Mouse (Mus musculus) yolk sac, embryonic 10.5 days (tissue): ENCODE results near the gene Mmrn2.
"Not testable (repeated sequence)": the region's sequence is repeated elsewhere in the genome, so short reads cannot be mapped to it uniquely, and the experiment has no call there.

Source experiments
- DNase-seq: peaks from one replicate; pipeline ENCODE4 v3.0.0-alpha.2; 2017; ENCODE audit warnings: low spot score

The Mmrn2 gene

GRCm38 (mm10) chr14:34402871-34403270 lies 27.6 kb downstream of the Mmrn2 start:
- no peak for DNase-seq

GRCm38 (mm10) chr14:34403424-34403823 lies 28.2 kb downstream of the Mmrn2 start:
- DNase-seq: no peak

- DNase-seq: no peak
Observed at GRCm38 (mm10) chr14:34410716-34411115, 35.5 kb downstream of the Mmrn2 start.

GRCm38 (mm10) chr14:34412164-34412896 lies 37.1 kb downstream of the Mmrn2 start:
- DNase-seq: no peak

GRCm38 (mm10) chr14:34416946-34417345 lies 41.7 kb downstream of the Mmrn2 start:
- not testable (repeated sequence) for DNase-seq

GRCm38 (mm10) chr14:34417501-34417900 lies 42.2 kb downstream of the Mmrn2 start:
- no peak for DNase-seq

GRCm38 (mm10) chr14:34421078-34421477 lies 45.8 kb downstream of the Mmrn2 start:
- no peak for DNase-seq

GRCm38 (mm10) chr14:34428274-34428673 lies 53.0 kb downstream of the Mmrn2 start:
- no peak for DNase-seq

GRCm38 (mm10) chr14:34429069-34429468 lies 53.8 kb downstream of the Mmrn2 start:
- DNase-seq: no peak

GRCm38 (mm10) chr14:34440526-34441066 lies 65.3 kb downstream of the Mmrn2 start:
- no peak for DNase-seq

GRCm38 (mm10) chr14:34442531-34442930 lies 67.3 kb downstream of the Mmrn2 start:
- no peak for DNase-seq

GRCm38 (mm10) chr14:34444368-34444767 lies 69.1 kb downstream of the Mmrn2 start:
- DNase-seq: no peak

- no peak for DNase-seq
Observed at GRCm38 (mm10) chr14:34444924-34445323, 69.7 kb downstream of the Mmrn2 start.

GRCm38 (mm10) chr14:34445348-34445747 lies 70.1 kb downstream of the Mmrn2 start:
- no peak for DNase-seq

GRCm38 (mm10) chr14:34446624-34447023 lies 71.4 kb downstream of the Mmrn2 start:
- DNase-seq: no peak

GRCm38 (mm10) chr14:34447659-34448058 lies 72.4 kb downstream of the Mmrn2 start:
- no peak for DNase-seq

GRCm38 (mm10) chr14:34448398-34448797 lies 73.1 kb downstream of the Mmrn2 start:
- DNase-seq: no peak

- DNase-seq: peak; percentile 36
Observed at GRCm38 (mm10) chr14:34449807-34450206, 74.5 kb downstream of the Mmrn2 start.

GRCm38 (mm10) chr14:34450451-34450850 lies 75.2 kb downstream of the Mmrn2 start:
- DNase-seq: no peak

GRCm38 (mm10) chr14:34451872-34452271 lies 76.6 kb downstream of the Mmrn2 start:
- no peak for DNase-seq

GRCm38 (mm10) chr14:34453648-34454047 lies 78.4 kb downstream of the Mmrn2 start:
- no peak for DNase-seq
